Mouse (Mus musculus): Measurements from ENCODE around the gene Ino80.

DNA sequence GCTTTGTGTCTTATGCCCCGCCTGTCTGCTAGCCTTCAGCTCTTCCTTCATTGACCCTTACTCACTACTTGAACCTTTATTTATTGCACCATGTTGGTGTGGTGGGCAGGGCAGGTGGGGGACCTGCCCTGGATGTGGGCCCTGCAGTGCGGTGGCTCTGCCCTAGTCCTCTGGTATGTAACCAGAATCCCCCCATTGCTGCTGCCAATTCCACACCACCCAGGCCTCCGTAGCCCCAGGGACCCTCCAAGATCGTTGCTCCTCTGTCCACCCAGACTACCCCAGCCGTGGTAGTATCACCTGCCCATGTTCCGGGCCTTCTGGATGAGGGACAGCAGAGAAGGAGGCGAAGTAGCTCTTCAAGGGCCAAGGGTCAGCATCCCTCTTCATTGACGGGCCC, 123.8 kb downstream of the Ino80 start:
- TF ChIP-seq CTCF (IDR thresholded peaks at IDR 0.05) (no peak), EP300 (IDR thresholded peaks at IDR 0.05) (no peak)
